Mouse (Mus musculus): ENCODE results near the gene Olfr331. TPM values are rescaled to one million over a fixed set of nuclear protein-coding genes. Genes with fewer than 3 reads are reported as not detected.
A peak's percentile ranks its signal among the peaks of the same experiment; 100 is the strongest.
"Not testable (repeated sequence)": the region's sequence is repeated elsewhere in the genome, so short reads cannot be mapped to it uniquely, and the experiment has no call there.

Olfr331 gene
- total RNA-seq (2012; rRNA removed), result not detected in 2 replicates

DNA sequence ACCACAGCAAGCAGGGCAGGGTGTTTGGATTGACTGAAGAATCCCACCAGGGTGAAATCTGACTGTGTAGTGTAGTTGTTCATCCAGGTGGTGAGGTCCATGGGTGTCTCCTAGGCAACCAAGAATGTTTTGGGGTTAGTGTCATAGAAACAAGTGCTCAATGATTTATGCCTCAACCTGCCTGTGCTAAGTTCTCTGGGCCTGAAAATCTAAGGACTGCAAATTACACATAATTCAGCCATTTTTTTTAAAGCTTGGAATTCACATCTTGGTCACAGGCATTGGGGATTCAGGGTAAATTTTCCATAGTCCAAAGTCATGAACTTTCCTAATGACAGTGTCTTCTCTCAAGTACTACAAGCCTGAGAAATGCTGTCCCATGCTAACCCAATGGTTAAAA is at the start of gene Olfr331:
TSS of gene Olfr331 (minus strand) at position 101 of the 400 bp plus-strand sequence.
- H3K9ac ChIP-seq (ENCODE audit: insufficient read depth, low read depth, low read length, poor library complexity, severe bottlenecking); H3K9me3 ChIP-seq (ENCODE audit: control insufficient read depth, insufficient read depth, low read depth, low read length); H3K27ac ChIP-seq (ENCODE audit: insufficient read depth, low read depth, low read length, poor library complexity, severe bottlenecking); H3K4me3 ChIP-seq (ENCODE audit: insufficient read depth in 1 of 2, low read depth in 1 of 2, low read length in 2 of 2, poor library complexity in 1 of 2, severe bottlenecking in 1 of 2); DNase-seq (ENCODE audit: low read depth, low spot score); in situ Hi-C loops (cut with MboI; ENCODE audit: low sequenced_read_pairs in 2 of 2, unreplicated experiment in 2 of 2); H3K36me3 ChIP-seq (ENCODE audit: control insufficient read depth, insufficient read depth, low read length, poor library complexity, severe bottlenecking); H3K4me1 ChIP-seq (ENCODE audit: control insufficient read depth in 2 of 2, insufficient read depth in 2 of 2, low read length in 2 of 2, poor library complexity in 1 of 2): not testable (repeated sequence)

DNA sequence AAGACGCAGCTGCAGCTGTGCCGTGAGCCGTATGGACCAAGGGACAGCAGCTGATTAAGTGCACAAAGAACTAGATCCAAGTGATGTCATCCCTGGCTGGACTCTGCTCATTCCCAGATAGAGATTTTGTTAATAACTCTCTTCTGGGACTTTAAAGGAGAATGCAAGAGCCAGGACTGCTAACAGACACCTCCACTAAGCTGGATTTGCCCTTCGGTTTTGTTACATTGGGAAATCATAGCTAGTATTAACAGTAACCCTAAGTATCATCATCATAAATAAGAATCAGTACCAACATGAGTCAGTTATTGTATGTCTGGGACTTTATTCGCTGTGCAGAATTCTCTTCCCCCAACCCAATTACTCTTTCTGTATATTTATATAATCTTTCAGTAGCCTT is 44.0 kb upstream of the Olfr331 start, which contains the start of gene Olfr329-ps:
TSS of gene Olfr329-ps (minus strand) at position 101 of the 400 bp plus-strand sequence.
- in situ Hi-C loops (cut with MboI; ENCODE audit: low sequenced_read_pairs in 2 of 2, unreplicated experiment in 2 of 2), result no loop called here
- Histone ChIP-seq H3K4me3 (ENCODE audit: insufficient read depth in 1 of 2, low read depth in 1 of 2, low read length in 2 of 2, poor library complexity in 1 of 2, severe bottlenecking in 1 of 2) (no peak within 1 kb of the TSS), H3K36me3 (ENCODE audit: control insufficient read depth, insufficient read depth, low read length, poor library complexity, severe bottlenecking) (no peaks in the 10 kb centered on the region), H3K9ac (ENCODE audit: insufficient read depth, low read depth, low read length, poor library complexity, severe bottlenecking) (no peak within 1 kb of the TSS), H3K4me1 (ENCODE audit: control insufficient read depth in 2 of 2, insufficient read depth in 2 of 2, low read length in 2 of 2, poor library complexity in 1 of 2) (no peaks in the 10 kb centered on the region), H3K27ac (ENCODE audit: insufficient read depth, low read depth, low read length, poor library complexity, severe bottlenecking) (no peak within 1 kb of the TSS), H3K9me3 (ENCODE audit: control insufficient read depth, insufficient read depth, low read depth, low read length) (no peaks in the 10 kb centered on the region)
- TF ChIP-seq CHD2 (IDR thresholded peaks at IDR 0.05; ENCODE audit: low read depth, low read length) (no peak), ZC3H11A (IDR thresholded peaks at IDR 0.05; ENCODE audit: borderline replicate concordance, low read depth, low read length) (no peak), MAFK (IDR thresholded peaks at IDR 0.05; ENCODE audit: insufficient read depth, low read depth, low read length) (no peak), HCFC1 (IDR thresholded peaks at IDR 0.05; ENCODE audit: borderline replicate concordance, insufficient read depth, low read length) (no peak)
- no peak for DNase-seq (ENCODE audit: low read depth, low spot score)

DNA sequence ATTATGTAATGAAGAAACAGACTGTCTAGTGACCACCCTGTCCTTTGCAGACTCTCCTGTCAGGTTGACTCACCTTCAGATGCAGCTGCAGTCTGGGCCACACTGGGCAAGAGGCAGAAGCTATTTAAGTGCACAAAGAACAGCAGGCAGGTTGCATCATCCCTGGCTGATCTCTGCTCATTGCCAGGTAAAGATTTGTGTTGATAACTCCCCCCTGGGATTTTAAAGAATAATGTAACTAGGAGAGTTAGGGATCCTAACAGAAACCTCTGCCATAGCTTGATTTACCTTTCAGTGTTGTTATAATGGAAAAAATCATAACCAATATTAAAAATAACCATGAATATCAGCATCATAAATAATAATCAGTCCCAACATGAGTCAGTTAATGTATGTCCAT is 32.4 kb upstream of the Olfr331 start, which contains the start of gene Olfr330:
TSS of gene Olfr330 (minus strand) at position 101 of the 400 bp plus-strand sequence.
- H3K4me3 ChIP-seq (ENCODE audit: insufficient read depth in 1 of 2, low read depth in 1 of 2, low read length in 2 of 2, poor library complexity in 1 of 2, severe bottlenecking in 1 of 2); H3K9ac ChIP-seq (ENCODE audit: insufficient read depth, low read depth, low read length, poor library complexity, severe bottlenecking); H3K36me3 ChIP-seq (ENCODE audit: control insufficient read depth, insufficient read depth, low read length, poor library complexity, severe bottlenecking); H3K4me1 ChIP-seq (ENCODE audit: control insufficient read depth in 2 of 2, insufficient read depth in 2 of 2, low read length in 2 of 2, poor library complexity in 1 of 2); DNase-seq (ENCODE audit: low read depth, low spot score); in situ Hi-C loops (cut with MboI; ENCODE audit: low sequenced_read_pairs in 2 of 2, unreplicated experiment in 2 of 2); H3K9me3 ChIP-seq (ENCODE audit: control insufficient read depth, insufficient read depth, low read depth, low read length); H3K27ac ChIP-seq (ENCODE audit: insufficient read depth, low read depth, low read length, poor library complexity, severe bottlenecking): not testable (repeated sequence)

DNA sequence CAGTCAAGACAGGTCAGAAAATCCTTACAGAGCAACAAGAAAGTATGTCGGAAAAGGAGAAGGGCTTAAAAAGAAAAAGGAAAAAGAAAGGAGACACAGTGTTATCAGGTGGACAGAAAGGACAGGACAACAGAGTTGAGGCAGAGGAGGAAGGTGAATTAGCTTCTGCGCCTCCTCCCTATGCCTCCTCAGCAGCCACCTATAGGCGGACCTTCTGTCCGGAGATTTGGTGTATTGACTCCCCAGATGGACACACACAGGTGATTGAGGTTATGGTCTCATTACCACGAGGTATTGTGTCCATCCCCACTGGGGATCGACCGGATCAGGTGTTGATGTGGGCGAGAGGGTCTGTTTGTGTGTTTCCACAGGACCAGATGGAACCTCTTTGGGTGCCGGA is 17.4 kb upstream of the Olfr331 start:
- H3K36me3 ChIP-seq (ENCODE audit: control insufficient read depth, insufficient read depth, low read length, poor library complexity, severe bottlenecking); H3K4me3 ChIP-seq (ENCODE audit: insufficient read depth in 1 of 2, low read depth in 1 of 2, low read length in 2 of 2, poor library complexity in 1 of 2, severe bottlenecking in 1 of 2); in situ Hi-C loops (cut with MboI; ENCODE audit: low sequenced_read_pairs in 2 of 2, unreplicated experiment in 2 of 2); H3K27ac ChIP-seq (ENCODE audit: insufficient read depth, low read depth, low read length, poor library complexity, severe bottlenecking); DNase-seq (ENCODE audit: low read depth, low spot score); H3K4me1 ChIP-seq (ENCODE audit: control insufficient read depth in 2 of 2, insufficient read depth in 2 of 2, low read length in 2 of 2, poor library complexity in 1 of 2); H3K9ac ChIP-seq (ENCODE audit: insufficient read depth, low read depth, low read length, poor library complexity, severe bottlenecking); H3K9me3 ChIP-seq (ENCODE audit: control insufficient read depth, insufficient read depth, low read depth, low read length): not testable (repeated sequence)

DNA sequence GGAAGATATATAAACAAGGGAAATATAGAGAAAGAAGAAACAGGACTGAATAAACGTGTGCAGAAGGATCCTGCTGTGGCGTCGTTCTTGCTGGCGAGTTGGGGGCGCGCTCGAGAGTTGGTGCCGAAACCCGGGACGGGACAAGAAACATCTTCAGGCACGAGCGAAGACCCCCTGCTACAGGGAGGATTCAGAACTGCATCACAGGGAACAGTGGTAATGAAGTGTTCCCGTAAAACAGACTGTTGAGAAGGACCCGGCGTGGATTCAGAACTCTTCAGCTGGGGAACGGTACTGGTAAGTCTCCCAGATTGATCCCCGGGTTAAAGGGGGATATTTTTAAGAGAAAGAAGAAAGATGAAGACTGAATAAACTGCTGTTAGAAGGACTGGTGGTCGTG is 16.5 kb upstream of the Olfr331 start:
- DNase-seq (ENCODE audit: low read depth, low spot score); H3K4me1 ChIP-seq (ENCODE audit: control insufficient read depth in 2 of 2, insufficient read depth in 2 of 2, low read length in 2 of 2, poor library complexity in 1 of 2); H3K9me3 ChIP-seq (ENCODE audit: control insufficient read depth, insufficient read depth, low read depth, low read length); H3K27ac ChIP-seq (ENCODE audit: insufficient read depth, low read depth, low read length, poor library complexity, severe bottlenecking); H3K4me3 ChIP-seq (ENCODE audit: insufficient read depth in 1 of 2, low read depth in 1 of 2, low read length in 2 of 2, poor library complexity in 1 of 2, severe bottlenecking in 1 of 2); in situ Hi-C loops (cut with MboI; ENCODE audit: low sequenced_read_pairs in 2 of 2, unreplicated experiment in 2 of 2); H3K9ac ChIP-seq (ENCODE audit: insufficient read depth, low read depth, low read length, poor library complexity, severe bottlenecking); H3K36me3 ChIP-seq (ENCODE audit: control insufficient read depth, insufficient read depth, low read length, poor library complexity, severe bottlenecking): not testable (repeated sequence)

DNA sequence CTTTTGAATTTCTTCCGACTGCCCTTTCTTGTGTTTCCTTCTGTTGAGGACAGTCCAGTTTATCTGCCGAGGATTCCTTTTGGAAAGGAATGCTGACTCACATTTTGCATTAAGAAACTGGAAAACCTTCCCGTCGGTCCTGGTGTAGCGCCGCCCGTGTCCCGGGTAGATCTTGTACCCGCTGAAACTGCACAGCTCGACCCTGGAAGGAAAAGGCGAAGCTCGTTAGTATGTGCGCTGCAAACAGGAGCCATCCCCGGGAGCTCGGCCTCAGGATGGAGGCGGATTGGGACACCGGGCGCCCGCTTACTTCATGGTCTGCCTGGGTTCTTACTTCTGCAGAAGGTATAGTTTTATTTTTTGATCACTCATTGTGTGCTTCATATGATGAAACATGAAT is 6.7 kb upstream of the Olfr331 start:
- H3K4me1 ChIP-seq (ENCODE audit: control insufficient read depth in 2 of 2, insufficient read depth in 2 of 2, low read length in 2 of 2, poor library complexity in 1 of 2); H3K27ac ChIP-seq (ENCODE audit: insufficient read depth, low read depth, low read length, poor library complexity, severe bottlenecking); in situ Hi-C loops (cut with MboI; ENCODE audit: low sequenced_read_pairs in 2 of 2, unreplicated experiment in 2 of 2); H3K9ac ChIP-seq (ENCODE audit: insufficient read depth, low read depth, low read length, poor library complexity, severe bottlenecking); H3K36me3 ChIP-seq (ENCODE audit: control insufficient read depth, insufficient read depth, low read length, poor library complexity, severe bottlenecking); H3K9me3 ChIP-seq (ENCODE audit: control insufficient read depth, insufficient read depth, low read depth, low read length); DNase-seq (ENCODE audit: low read depth, low spot score): not testable (repeated sequence)
- H3K4me3 ChIP-seq (ENCODE audit: insufficient read depth in 1 of 2, low read depth in 1 of 2, low read length in 2 of 2, poor library complexity in 1 of 2, severe bottlenecking in 1 of 2), result peak overlapping the region; percentile 31 to 48; a peak in 3 of 4 replicates

Data from ES-E14 (cell line).